Mouse (Mus musculus): Measurements from ENCODE around the gene Colec11. TPM values are rescaled to one million over a fixed set of nuclear protein-coding genes. Genes with fewer than 3 reads are reported as not detected.

Colec11 gene
- total and polyA plus RNA-seq, 3 experiments: not detected

DNA sequence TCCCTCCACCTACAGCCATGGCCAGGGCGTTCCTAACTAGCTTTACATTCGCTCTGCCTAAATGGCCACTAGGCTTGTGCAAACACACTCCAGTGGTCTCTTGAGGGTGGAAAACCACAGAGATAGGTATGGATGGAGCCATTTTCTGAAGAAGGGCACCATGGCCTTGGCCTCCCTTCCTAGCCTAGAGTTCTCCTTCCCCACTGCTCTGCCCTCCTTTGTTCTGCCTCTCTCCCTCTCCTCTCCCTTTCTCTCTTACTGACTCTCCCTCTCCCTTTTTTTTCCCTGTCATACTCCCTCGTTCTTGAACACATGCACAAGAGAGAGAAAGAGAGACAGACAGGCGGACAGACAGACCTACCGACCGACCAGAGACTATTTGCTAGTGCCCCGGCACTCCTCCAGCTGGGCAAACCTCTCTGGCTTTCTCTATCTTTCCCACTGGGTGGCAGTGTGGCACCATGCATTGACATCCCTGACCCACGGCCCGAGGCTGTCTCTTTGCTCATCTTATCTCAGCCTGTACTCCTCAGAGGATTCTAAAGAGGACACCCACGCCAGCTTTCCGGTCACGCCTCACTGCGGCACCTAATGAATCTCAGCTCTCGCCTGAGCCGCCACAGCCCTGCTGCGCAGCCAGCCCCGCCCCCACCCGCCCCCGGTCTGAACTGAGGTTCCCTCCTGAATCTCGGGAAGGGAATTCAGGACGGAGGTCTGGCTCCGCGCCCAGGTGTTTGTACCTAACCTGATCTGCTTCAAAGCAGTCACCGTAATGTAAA is 33.9 kb downstream of the Colec11 start:
- Histone ChIP-seq H3K4me1 (ENCODE audit: control insufficient read depth in 1 of 2, insufficient read depth in 2 of 2) (no peaks in the 10 kb centered on the region; a peak in 2 of 4 replicates), H3K79me2 (replicated peaks; ENCODE audit: control insufficient read depth, extremely low read depth, insufficient read depth, poor library complexity, severe bottlenecking) (no peaks in the 10 kb centered on the region), H3K9ac (ENCODE audit: insufficient read depth, low read depth) (no peak overlapping the region), H3K9me3 (replicated peaks; ENCODE audit: low read length) (no peaks in the 10 kb centered on the region), H3K4me3 (replicated peaks in 1 of 3; ENCODE audit: low read depth in 2 of 3, low read length in 2 of 3, poor library complexity in 1 of 3) (peak overlapping the region in 1 of 3 experiments; percentile 17), H3K27ac (ENCODE audit: insufficient read depth, low read depth) (no peak overlapping the region), H3K36me3 (replicated peaks in 1 of 2; ENCODE audit: control insufficient read depth in 1 of 2, insufficient read depth in 1 of 2, low read length in 1 of 2) (no peaks in the 10 kb centered on the region), H3K27me3 (replicated peaks) (peaks cover 49% of the 10 kb centered on the region), H3K4me2 (ENCODE audit: insufficient read depth, low read depth, poor library complexity, severe bottlenecking) (peak overlapping the region; percentile 88)
- in situ Hi-C loops (cut with MboI; ENCODE audit: low pct_ligation_motif_present, low pct_unique_long_range_greater_than_20kb, low sequenced_read_pairs) (loop anchor here (25.0 kb wide), 1 partner anchor 523 kb away; no protein-coding TSS in a partner anchor), dilution Hi-C loops (cut with MboI; ENCODE audit: extremely low pct_ligation_motif_present, extremely low pct_unique_long_range_greater_than_20kb, low sequenced_read_pairs) (no loop called here)
- peak; percentile 41 to 93 for TF ChIP-seq CTCF (conservative IDR thresholded peaks at IDR 0.05 in 1 of 2, IDR thresholded peaks at IDR 0.05 in 1 of 2; ENCODE audit: low read depth in 2 of 2, low read length in 2 of 2)
- no peak for TF ChIP-seq ZNF384 (IDR thresholded peaks at IDR 0.05; ENCODE audit: low read depth, low read length)
- TF ChIP-seq USF1 (IDR thresholded peaks at IDR 0.05; ENCODE audit: low read depth, low read length): no peak
- peak; percentile 84 for TF ChIP-seq SMC3 (IDR thresholded peaks at IDR 0.05; ENCODE audit: low read depth, low read length)
- peak; percentile 99 for TF ChIP-seq RAD21 (IDR thresholded peaks at IDR 0.05; ENCODE audit: low read depth, low read length)
- TF ChIP-seq ZC3H11A (IDR thresholded peaks at IDR 0.05; ENCODE audit: low read depth, low read length): 0 out of 2 replicates have a peak, but pooled peaks have one; percentile 33
- no peak for TF ChIP-seq ZMIZ1 (IDR thresholded peaks at IDR 0.05; ENCODE audit: low read depth, low read length)
- TF ChIP-seq POLR2A (IDR thresholded peaks at IDR 0.05; ENCODE audit: low read depth, low read length): no peak
- TF ChIP-seq JUN (IDR thresholded peaks at IDR 0.05; ENCODE audit: insufficient read depth, low read depth, low read length): no peak
- peak; percentile 45 for TF ChIP-seq BHLHE40 (IDR thresholded peaks at IDR 0.05; ENCODE audit: low read depth, low read length)
- no peak for TF ChIP-seq RCOR1 (conservative IDR thresholded peaks at IDR 0.05; ENCODE audit: low read depth, low read length)
- peak; percentile 87 for DNase-seq (ENCODE audit: extremely low read depth)

DNA sequence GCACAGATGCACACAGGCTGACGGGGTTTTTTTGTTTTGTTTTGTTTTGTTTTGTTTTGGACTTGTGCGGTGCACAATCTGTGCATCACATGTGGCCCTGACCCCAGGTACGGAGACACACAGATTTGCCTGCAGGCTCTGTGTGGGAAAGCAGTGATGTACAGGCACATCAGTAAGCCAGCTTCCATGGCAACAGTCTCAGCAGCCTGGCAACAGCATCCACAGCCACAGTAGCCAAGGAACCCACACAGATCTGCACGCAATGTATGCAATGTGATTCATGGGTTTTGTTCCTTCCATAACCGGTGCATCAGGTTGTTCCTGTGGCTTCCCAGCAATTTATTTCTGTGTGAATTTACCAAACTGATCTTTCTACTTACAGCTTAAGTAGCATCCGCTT is 35.2 kb downstream of the Colec11 start:
- Histone ChIP-seq H3K4me3 (replicated peaks in 1 of 3; ENCODE audit: low read depth in 2 of 3, low read length in 2 of 3, poor library complexity in 1 of 3) (no peak overlapping the region), H3K27ac (ENCODE audit: insufficient read depth, low read depth) (no peak overlapping the region), H3K36me3 (replicated peaks in 1 of 2; ENCODE audit: control insufficient read depth in 1 of 2, insufficient read depth in 1 of 2, low read length in 1 of 2) (no peaks in the 10 kb centered on the region), H3K4me2 (ENCODE audit: insufficient read depth, low read depth, poor library complexity, severe bottlenecking) (no peak overlapping the region), H3K4me1 (ENCODE audit: control insufficient read depth in 1 of 2, insufficient read depth in 2 of 2) (no peaks in the 10 kb centered on the region; a peak in 2 of 4 replicates), H3K27me3 (replicated peaks) (peaks cover 49% of the 10 kb centered on the region), H3K79me2 (replicated peaks; ENCODE audit: control insufficient read depth, extremely low read depth, insufficient read depth, poor library complexity, severe bottlenecking) (no peaks in the 10 kb centered on the region), H3K9me3 (replicated peaks; ENCODE audit: low read length) (no peaks in the 10 kb centered on the region), H3K9ac (ENCODE audit: insufficient read depth, low read depth) (no peak overlapping the region)
- in situ Hi-C loops (cut with MboI; ENCODE audit: low pct_ligation_motif_present, low pct_unique_long_range_greater_than_20kb, low sequenced_read_pairs): loop anchor here (25.0 kb wide), 1 partner anchor 524 kb away; no protein-coding TSS in a partner anchor
- TF ChIP-seq ELF1 (IDR thresholded peaks at IDR 0.05; ENCODE audit: low read depth, low read length): no peak
- TF ChIP-seq BHLHE40 (IDR thresholded peaks at IDR 0.05; ENCODE audit: low read depth, low read length): no peak
- dilution Hi-C loops (cut with MboI; ENCODE audit: extremely low pct_ligation_motif_present, extremely low pct_unique_long_range_greater_than_20kb, low sequenced_read_pairs): no loop called here
- DNase-seq (ENCODE audit: extremely low read depth): no peak

DNA sequence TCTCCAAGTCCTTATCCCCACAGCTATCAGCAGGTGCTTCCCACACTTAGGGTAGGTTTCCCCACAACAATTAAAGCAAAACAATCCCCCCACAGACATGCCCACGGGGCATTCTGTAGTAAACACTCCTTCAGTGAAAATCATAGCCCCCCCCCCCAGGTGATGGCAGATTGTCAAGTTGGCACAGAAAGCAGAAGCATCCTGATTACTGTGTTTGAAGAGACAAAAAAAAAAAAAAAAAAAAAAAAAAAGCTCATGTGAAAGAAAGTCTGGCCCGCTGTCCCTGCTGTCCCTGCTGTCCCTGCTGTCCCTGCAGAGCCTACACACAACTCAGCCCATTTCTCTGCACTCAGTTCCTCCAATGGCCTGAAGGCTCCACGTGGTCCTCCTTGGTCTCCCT is 39.1 kb downstream of the Colec11 start:
- H3K9ac ChIP-seq (ENCODE audit: insufficient read depth, low read depth): no peak overlapping the region
- no peak overlapping the region for H3K4me2 ChIP-seq (ENCODE audit: insufficient read depth, low read depth, poor library complexity, severe bottlenecking)
- in situ Hi-C loops (cut with MboI; ENCODE audit: low pct_ligation_motif_present, low pct_unique_long_range_greater_than_20kb, low sequenced_read_pairs): loop anchor here (25.0 kb wide), 1 partner anchor 528 kb away; no protein-coding TSS in a partner anchor
- no peak for TF ChIP-seq TCF12 (IDR thresholded peaks at IDR 0.05; ENCODE audit: low read depth, low read length)
- H3K36me3 ChIP-seq (replicated peaks in 1 of 2; ENCODE audit: control insufficient read depth in 1 of 2, insufficient read depth in 1 of 2, low read length in 1 of 2): no peaks in the 10 kb centered on the region
- H3K27me3 ChIP-seq (replicated peaks): peaks cover 33% of the 10 kb centered on the region
- no peaks in the 10 kb centered on the region for H3K9me3 ChIP-seq (replicated peaks; ENCODE audit: low read length)
- dilution Hi-C loops (cut with MboI; ENCODE audit: extremely low pct_ligation_motif_present, extremely low pct_unique_long_range_greater_than_20kb, low sequenced_read_pairs): no loop called here
- H3K79me2 ChIP-seq (replicated peaks; ENCODE audit: control insufficient read depth, extremely low read depth, insufficient read depth, poor library complexity, severe bottlenecking): no peaks in the 10 kb centered on the region
- no peak overlapping the region for H3K27ac ChIP-seq (ENCODE audit: insufficient read depth, low read depth)
- no peak overlapping the region for H3K4me3 ChIP-seq (replicated peaks in 1 of 3; ENCODE audit: low read depth in 2 of 3, low read length in 2 of 3, poor library complexity in 1 of 3)
- H3K4me1 ChIP-seq (ENCODE audit: control insufficient read depth in 1 of 2, insufficient read depth in 2 of 2): no peaks in the 10 kb centered on the region; a peak in 1 of 4 replicates
- no peak for DNase-seq (ENCODE audit: extremely low read depth)

Data from CH12.LX (cell line).